ENCODE assay signal across 18 mouse cellular contexts in genomic region chr19:29150038-29150437, GRCm38 (mm10). TPM values are rescaled to one million over a fixed set of nuclear protein-coding genes. Genes with fewer than 3 reads are reported as not detected.
DNase-seq lines count a peak whose midpoint lies in the region; ATAC-seq and TF ChIP-seq lines count a peak whose summit lies in the region.
"Had no signal": no experiment of that assay in that cellular context is flagged by ENCODE, and none has a peak within 500 bp of the region (broad histone marks: within the 10 kb centered on the region; RNA-seq: fewer than 3 reads in every experiment).

No protein-coding gene starts in this region.

- H3K27me3 ChIP-seq in kidney, postnatal 0 days (ENCODE audit: insufficient read depth, low read length), result no peaks in the 10 kb centered on the region
- no peaks in the 10 kb centered on the region for H3K27me3 ChIP-seq in myocyte (ENCODE audit: control insufficient read depth, insufficient read depth, insufficient read length)
- no peaks in the 10 kb centered on the region for H3K27me3 ChIP-seq in hindbrain, postnatal 0 days (ENCODE audit: insufficient read depth, low read length)
- H3K27me3 ChIP-seq: embryonic facial prominence, embryonic 12.5 days; limb, embryonic 15.5 days; megakaryocyte, embryonic 14.5 days; neural tube, embryonic 12.5 days had no signal

- no peaks in the 10 kb centered on the region; the same call in 1 of the 2 replicates for H3K36me3 ChIP-seq in kidney, postnatal 0 days (ENCODE audit: insufficient read depth, low read length)
- no peaks in the 10 kb centered on the region; the same call in none of the 2 replicates for H3K36me3 ChIP-seq in ES-E14 (ENCODE audit: control insufficient read depth, insufficient read depth, low read length, poor library complexity, severe bottlenecking)
- H3K36me3 ChIP-seq in myocyte (ENCODE audit: control insufficient read depth, insufficient read depth), result peaks cover 4% of the 10 kb centered on the region
- H3K36me3 ChIP-seq in hindbrain, postnatal 0 days (ENCODE audit: insufficient read depth, low read length), result no peaks in the 10 kb centered on the region; the same call in 1 of the 2 replicates
- H3K36me3 ChIP-seq: neural tube, embryonic 12.5 days had no signal

- in situ Hi-C loops in ES-E14 (cut with MboI; ENCODE audit: low sequenced_read_pairs in 2 of 2, unreplicated experiment in 2 of 2), result no loop called here

- H3K4me1 ChIP-seq in kidney, postnatal 0 days (replicated peaks; ENCODE audit: insufficient read depth, low read length), result no peaks in the 10 kb centered on the region
- H3K4me1 ChIP-seq in ES-E14 (ENCODE audit: control insufficient read depth in 2 of 2, insufficient read depth in 2 of 2, low read length in 2 of 2, poor library complexity in 1 of 2), result peaks cover 3 to 4% of the 10 kb centered on the region in 2 experiments; a peak in 2 of 4 replicates
- no peaks in the 10 kb centered on the region for H3K4me1 ChIP-seq in hindbrain, postnatal 0 days (ENCODE audit: insufficient read depth, low read length)

- TF ChIP-seq POLR2A in myocyte (IDR thresholded peaks at IDR 0.05; ENCODE audit: insufficient read length, low read depth), result no peak

- H3K79me2 ChIP-seq in myocyte (ENCODE audit: control insufficient read depth, insufficient read depth), result no peaks in the 10 kb centered on the region

- DNase-seq in kidney, postnatal 0 days (ENCODE audit: low spot score), result peak; percentile 49
- DNase-seq in kidney, adult 18-20 months, result no peak
- DNase-seq in ES-E14 (ENCODE audit: low read depth, low spot score), result no peak
- DNase-seq in R1 (ENCODE audit: low read depth, low spot score), result peak; percentile 30
- DNase-seq in layer of hippocampus, postnatal 36 days, result no peak
- DNase-seq in hindbrain, postnatal 0 days (ENCODE audit: low spot score), result no peak
- DNase-seq: cerebellum, postnatal 10 days; gastrocnemius, postnatal 25 days; heart, postnatal 36 days; right cerebral cortex, postnatal 4 days; thymus, adult 18-20 months had no signal

- no peaks in the 10 kb centered on the region for H3K9me3 ChIP-seq in kidney, postnatal 0 days (replicated peaks; ENCODE audit: low read length)
- H3K9me3 ChIP-seq in ES-E14 (ENCODE audit: control insufficient read depth, insufficient read depth, low read depth, low read length), result no peaks in the 10 kb centered on the region
- H3K9me3 ChIP-seq in hindbrain, postnatal 0 days (ENCODE audit: low read length), result no peaks in the 10 kb centered on the region
- H3K9me3 ChIP-seq: embryonic facial prominence, embryonic 12.5 days; forebrain, embryonic 10.5 days; limb, embryonic 15.5 days; neural tube, embryonic 12.5 days had no signal

- no peak overlapping the region for H3K9ac ChIP-seq in kidney, postnatal 0 days (ENCODE audit: low read depth, low read length)
- H3K9ac ChIP-seq in ES-E14 (ENCODE audit: insufficient read depth, low read depth, low read length, poor library complexity, severe bottlenecking), result no peak overlapping the region
- no peak overlapping the region for H3K9ac ChIP-seq in hindbrain, postnatal 0 days (replicated peaks; ENCODE audit: low read length)
- H3K9ac ChIP-seq: embryonic facial prominence, embryonic 12.5 days; limb, embryonic 15.5 days; neural tube, embryonic 12.5 days had no signal

- H3K27ac ChIP-seq in kidney, postnatal 0 days, result no peak overlapping the region
- H3K27ac ChIP-seq in ES-E14 (ENCODE audit: insufficient read depth, low read depth, low read length, poor library complexity, severe bottlenecking), result no peak overlapping the region
- no peak overlapping the region for H3K27ac ChIP-seq in hindbrain, postnatal 0 days
- H3K27ac ChIP-seq: embryonic facial prominence, embryonic 12.5 days; forebrain, embryonic 10.5 days; limb, embryonic 15.5 days; neural tube, embryonic 12.5 days had no signal

- TF ChIP-seq CTCF in kidney, postnatal 0 days (IDR thresholded peaks at IDR 0.05; ENCODE audit: low read depth), result no peak
- no peak for TF ChIP-seq CTCF in hindbrain, postnatal 0 days (IDR thresholded peaks at IDR 0.05; ENCODE audit: low read depth)

- H3K4me3 ChIP-seq in kidney, postnatal 0 days (replicated peaks; ENCODE audit: low read depth, low read length), result no peak overlapping the region
- no peak overlapping the region for H3K4me3 ChIP-seq in ES-E14 (ENCODE audit: insufficient read depth in 1 of 2, low read depth in 1 of 2, low read length in 2 of 2, poor library complexity in 1 of 2, severe bottlenecking in 1 of 2)
- H3K4me3 ChIP-seq in myocyte, result no peak overlapping the region
- no peak overlapping the region for H3K4me3 ChIP-seq in hindbrain, postnatal 0 days (ENCODE audit: low read length)
- H3K4me3 ChIP-seq: embryonic facial prominence, embryonic 12.5 days; forebrain, embryonic 10.5 days; limb, embryonic 15.5 days; megakaryocyte, embryonic 14.5 days; neural tube, embryonic 12.5 days had no signal

- no peak overlapping the region for H3ac ChIP-seq in myocyte (ENCODE audit: control insufficient read depth, insufficient read length)

- no peak overlapping the region for H3K4me2 ChIP-seq in kidney, postnatal 0 days (ENCODE audit: low read length)
- peak overlapping the region; percentile 4 for H3K4me2 ChIP-seq in myocyte (ENCODE audit: low read depth)
- no peak overlapping the region for H3K4me2 ChIP-seq in hindbrain, postnatal 0 days (ENCODE audit: low read depth, low read length)
- H3K4me2 ChIP-seq: embryonic facial prominence, embryonic 12.5 days; heart, embryonic 11.5 days; limb, embryonic 15.5 days; neural tube, embryonic 12.5 days had no signal

- ATAC-seq in kidney, postnatal 0 days (replicated peaks; ENCODE audit: low FRiP score, low read depth), result peak; percentile 84
- ATAC-seq in hindbrain, postnatal 0 days, result no peak

- 33% methylated on average over 6 of the region's 6 CpGs for WGBS in kidney, postnatal 0 days
- WGBS in hindbrain, postnatal 0 days, result 72% methylated on average over 6 of the region's 6 CpGs

TF ChIP-seq in ES-E14, 5 proteins besides CTCF, POLR2A, EP300 and RAD21:
- no peak for TF ChIP-seq HCFC1 (IDR thresholded peaks at IDR 0.05; ENCODE audit: borderline replicate concordance, insufficient read depth, low read length)
- 0 out of 2 replicates have a peak, but pooled peaks have one; percentile 13 for TF ChIP-seq MAFK (IDR thresholded peaks at IDR 0.05; ENCODE audit: insufficient read depth, low read depth, low read length)

TF ChIP-seq in myocyte, 11 proteins besides CTCF, POLR2A, EP300 and RAD21:
- peak; percentile 48; the same call in 1 of the 2 replicates for TF ChIP-seq CEBPB (IDR thresholded peaks at IDR 0.05; ENCODE audit: insufficient read depth, poor library complexity, severe bottlenecking)
- no peak for TF ChIP-seq MAX (IDR thresholded peaks at IDR 0.05; ENCODE audit: low read depth)

RNA-seq across cellular contexts. Expression of gene Rcl1, which starts 48.9 kb away (rescaled TPM):
- 42.7 and 48.4 TPM in 2 replicates for polyA plus RNA-seq in kidney, postnatal 0 days (2015; fragmentation: Nextera tagmentation; extraction: Ambion mirVana)
- 53.6 and 70.5 TPM in 2 replicates for total RNA-seq in ES-E14 (2012; rRNA removed)
- polyA plus RNA-seq in myocyte (2012; fragmentation: generic; extraction: Trizol), result 19.1 TPM
- 10 to 100 TPM; 18.1 to 18.7 TPM for total RNA-seq in layer of hippocampus, postnatal 36 days (2021)
- total RNA-seq in hindbrain, postnatal 0 days (2014; rRNA removed), result 16.0 and 18.0 TPM in 2 replicates
- polyA plus RNA-seq in hindbrain, postnatal 0 days (2015; fragmentation: Nextera tagmentation; extraction: Ambion mirVana), result 33.0 and 33.3 TPM in 2 replicates

Comparison
In these comparisons a context has a peak if more than half of its experiments do, and no peak if none do; other contexts are left out.
1. DNase-seq: peak in kidney, postnatal 0 days (single experiment) and R1 (single experiment); none in kidney, adult 18-20 months (single experiment), ES-E14 (single experiment), layer of hippocampus, postnatal 36 days (0 of 2) and hindbrain, postnatal 0 days (single experiment).